Mouse (Mus musculus) heart, embryonic 13.5 days (tissue): Measurements from ENCODE around the gene Paox. TPM values are rescaled to one million over a fixed set of nuclear protein-coding genes. Genes with fewer than 3 reads are reported as not detected.

Experiments used
- ATAC-seq: fragments of 200-750 bp; cut with Nextera tagmentation; 2 replicates; pipeline ENCODE4 v1.8.0; 2017; ENCODE audit warnings: moderate TSS enrichment; ENCODE audit not compliant: insufficient number of reproducible peaks, low FRiP score, low TSS enrichment; ENCODE audit errors: extremely low read depth
- H3K27ac ChIP-seq: fragments of 300-500 bp; sonication (generic); replicated peaks from 2 replicates; pipeline ENCODE4 v1.5.1; 2015; ENCODE audit warnings: moderate library complexity, mild to moderate bottlenecking, inconsistent platforms
- H3K27me3 ChIP-seq: fragments of 300-500 bp; sonication (generic); replicated peaks from 2 replicates; pipeline ENCODE4 v1.6.1; 2015; ENCODE audit warnings: mild to moderate bottlenecking, inconsistent platforms
- H3K36me3 ChIP-seq: fragments of 300-500 bp; sonication (generic); 2 replicates; pipeline ENCODE4 v1.6.1; 2015; ENCODE audit warnings: mild to moderate bottlenecking, inconsistent platforms
- H3K4me1 ChIP-seq: fragments of 300-500 bp; sonication (generic); 2 replicates; pipeline ENCODE4 v1.6.1; 2015; ENCODE audit warnings: inconsistent platforms
- H3K4me2 ChIP-seq: fragments of 300-500 bp; sonication (generic); 2 replicates; pipeline ENCODE4 v1.6.1; 2015; ENCODE audit warnings: inconsistent platforms, mild to moderate bottlenecking, moderate library complexity
- H3K4me3 ChIP-seq: fragments of 300-500 bp; sonication (generic); 2 replicates; pipeline ENCODE4 v1.5.1; 2015; ENCODE audit warnings: moderate library complexity, mild to moderate bottlenecking, inconsistent platforms
- H3K9ac ChIP-seq: fragments of 300-500 bp; sonication (generic); 2 replicates; pipeline ENCODE4 v1.6.1; 2015; ENCODE audit warnings: inconsistent platforms, mild to moderate bottlenecking, moderate library complexity
- H3K9me3 ChIP-seq: fragments of 300-500 bp; sonication (generic); 2 replicates; pipeline ENCODE4 v1.6.1; 2016; ENCODE audit warnings: inconsistent platforms
- WGBS: fragments of 180-500 bp; shearing (Covaris S2); methylation state at CpG from one replicate; pipeline ENCODE4 v1.1.7; 2015; ENCODE audit warnings: mixed read lengths; 5-methylcytosine and 5-hydroxymethylcytosine counted together
- polyA plus RNA-seq: library from polyadenylated mRNA; unstranded; fragments of >200 nt; fragmentation: Nextera tagmentation; extraction: Ambion mirVana; gene quantifications from 2 replicates; pipeline ENCODE4 v1.2.1, GENCODE M21; 2015

The Paox gene
- polyA plus RNA-seq, 1 experiment from 2014 or later: 10.9 TPM

DNA sequence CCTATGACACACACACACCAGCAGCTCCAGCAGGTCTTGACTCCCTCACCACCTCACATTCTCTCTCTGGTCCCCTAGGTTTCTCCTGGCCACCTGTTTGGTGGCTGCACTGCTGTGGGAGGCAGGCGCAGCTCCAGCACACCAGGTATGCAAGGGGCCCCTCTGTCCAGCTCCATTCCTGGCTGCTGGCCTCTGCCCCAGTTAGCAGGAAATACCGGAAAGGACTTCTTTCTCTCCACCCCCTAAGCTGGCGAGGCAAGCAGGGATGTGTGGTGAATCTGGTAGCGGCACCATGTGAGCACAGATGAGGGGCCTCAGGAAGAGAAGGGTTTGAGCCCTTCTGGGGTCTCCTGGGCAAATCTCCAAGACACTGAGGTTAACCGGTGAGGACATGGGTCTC lies 20.6 kb upstream of the Paox start:
- ATAC-seq: no peak

DNA sequence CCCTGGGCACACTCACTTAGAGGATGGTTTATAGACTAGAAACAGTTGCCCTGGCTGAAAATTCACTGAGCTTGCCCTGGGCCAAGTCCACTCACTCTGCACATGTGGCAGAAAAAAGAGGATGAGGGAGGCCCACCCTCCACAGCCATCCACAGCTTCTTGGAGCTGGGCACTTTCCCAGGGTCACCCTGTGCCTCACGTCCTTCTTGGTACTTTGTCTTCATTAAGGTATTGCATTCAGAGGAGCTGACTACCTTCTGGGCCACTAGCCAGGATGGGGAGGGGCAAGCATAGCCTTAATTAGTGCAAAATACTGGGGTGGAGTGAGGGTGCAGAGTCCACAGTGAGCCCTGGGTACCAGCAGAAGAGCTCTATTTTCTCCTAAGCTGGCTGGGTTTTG lies 20.0 kb upstream of the Paox start:
- 35% methylated on average over 1 of the region's 1 CpGs for WGBS
- peaks cover 12% of the 10 kb centered on the region for H3K4me1 ChIP-seq
- H3K4me2 ChIP-seq: no peak overlapping the region
- H3K27me3 ChIP-seq: no peaks in the 10 kb centered on the region
- H3K27ac ChIP-seq: no peak overlapping the region
- no peak for ATAC-seq
- H3K36me3 ChIP-seq: peaks cover 33% of the 10 kb centered on the region
- H3K4me3 ChIP-seq: no peak overlapping the region
- no peaks in the 10 kb centered on the region for H3K9me3 ChIP-seq
- H3K9ac ChIP-seq: no peak overlapping the region

More for the DNA sequence above, 20.6 kb upstream of the Paox start:
- Histone ChIP-seq H3K9me3 (no peaks in the 10 kb centered on the region), H3K27ac (no peak overlapping the region), H3K36me3 (peaks cover 28% of the 10 kb centered on the region), H3K4me2 (peak overlapping the region; percentile 11; the same call in 1 of the 2 replicates), H3K27me3 (no peaks in the 10 kb centered on the region), H3K4me3 (no peak overlapping the region), H3K4me1 (peaks cover 12% of the 10 kb centered on the region), H3K9ac (peak overlapping the region; percentile 45; the same call in 1 of the 2 replicates)
- 36% methylated on average over 5 of the region's 5 CpGs for WGBS

DNA sequence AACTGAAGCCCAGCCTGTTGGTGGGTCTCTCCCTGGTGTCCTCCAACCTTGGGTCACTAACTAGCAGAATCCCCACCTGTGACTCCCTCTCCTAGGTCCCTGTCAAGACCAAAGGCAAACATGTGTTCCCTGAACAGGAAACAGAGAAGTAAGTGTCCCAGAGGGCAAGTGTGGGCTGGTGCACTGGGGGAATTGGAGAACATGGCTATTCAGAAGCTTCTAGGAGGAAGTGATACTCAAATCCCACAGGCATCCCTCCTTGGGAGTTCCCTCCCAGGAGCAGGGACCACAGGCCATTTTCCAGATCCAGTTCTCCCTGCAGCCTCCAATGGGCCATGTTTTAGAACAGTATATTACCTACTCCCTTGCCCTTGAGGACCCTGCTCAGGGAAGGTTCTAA lies 19.5 kb upstream of the Paox start:
- H3K9ac ChIP-seq: no peak overlapping the region
- no peak for ATAC-seq
- H3K4me1 ChIP-seq: peaks cover 16% of the 10 kb centered on the region
- H3K9me3 ChIP-seq: no peaks in the 10 kb centered on the region
- no peaks in the 10 kb centered on the region for H3K27me3 ChIP-seq
- no peak overlapping the region for H3K4me3 ChIP-seq
- no peak overlapping the region for H3K27ac ChIP-seq
- peaks cover 37% of the 10 kb centered on the region for H3K36me3 ChIP-seq
- no peak overlapping the region for H3K4me2 ChIP-seq

DNA sequence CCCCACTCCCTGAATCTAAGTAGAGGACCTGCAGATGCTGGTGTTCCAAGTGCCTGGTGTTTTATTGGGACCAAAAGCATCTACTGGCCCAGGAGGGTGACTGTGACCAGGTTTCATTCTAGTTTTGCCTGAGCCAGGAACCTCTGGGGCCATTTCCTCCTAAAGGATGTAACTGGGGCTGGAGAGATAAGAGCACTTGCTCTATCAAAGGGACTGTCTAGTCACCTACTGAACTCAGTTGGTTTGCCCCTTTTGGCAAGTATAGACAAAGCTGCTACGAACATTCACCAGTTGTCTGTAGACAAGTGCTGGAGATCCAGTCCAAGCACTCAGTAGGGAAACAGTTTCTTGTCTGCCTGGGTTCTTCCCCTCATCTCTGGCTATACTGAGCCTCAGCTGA lies 17.1 kb upstream of the Paox start:
- Histone ChIP-seq H3K4me1 (peaks cover 27% of the 10 kb centered on the region), H3K9me3 (no peaks in the 10 kb centered on the region), H3K27me3 (no peaks in the 10 kb centered on the region), H3K9ac (no peak overlapping the region), H3K27ac (no peak overlapping the region), H3K36me3 (peaks cover 37% of the 10 kb centered on the region), H3K4me3 (no peak overlapping the region), H3K4me2 (no peak overlapping the region)
- ATAC-seq: no peak
- WGBS: 59% methylated on average over 1 of the region's 1 CpGs

DNA sequence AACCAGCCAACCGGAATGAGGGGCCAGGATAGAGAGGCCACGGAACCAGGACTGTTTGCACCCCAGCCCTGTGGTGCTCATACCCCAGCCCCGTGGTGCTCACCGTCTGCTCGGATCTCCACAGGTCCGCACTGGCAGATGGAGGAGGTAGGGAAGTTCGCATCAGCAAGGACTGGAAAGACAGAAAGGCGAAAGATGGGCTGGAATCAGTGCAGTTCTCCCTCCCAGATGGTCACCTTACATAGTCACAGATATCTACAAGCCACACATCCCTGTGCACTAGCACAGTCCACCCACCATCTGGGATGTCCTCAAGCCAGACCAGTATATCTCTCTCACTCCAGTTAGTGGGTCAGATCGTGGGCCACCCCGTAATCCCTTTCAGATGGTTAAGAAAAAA lies 14.1 kb upstream of the Paox start:
- ATAC-seq: no peak
- Histone ChIP-seq H3K4me3 (peak overlapping the region; percentile 56), H3K4me2 (peak overlapping the region; percentile 75), H3K9ac (peak overlapping the region; percentile 87), H3K27ac (peak overlapping the region; percentile 78), H3K9me3 (no peaks in the 10 kb centered on the region), H3K27me3 (no peaks in the 10 kb centered on the region), H3K4me1 (peaks cover 14% of the 10 kb centered on the region), H3K36me3 (peaks cover 53% of the 10 kb centered on the region)
- WGBS: 72% methylated on average over 10 of the region's 10 CpGs

DNA sequence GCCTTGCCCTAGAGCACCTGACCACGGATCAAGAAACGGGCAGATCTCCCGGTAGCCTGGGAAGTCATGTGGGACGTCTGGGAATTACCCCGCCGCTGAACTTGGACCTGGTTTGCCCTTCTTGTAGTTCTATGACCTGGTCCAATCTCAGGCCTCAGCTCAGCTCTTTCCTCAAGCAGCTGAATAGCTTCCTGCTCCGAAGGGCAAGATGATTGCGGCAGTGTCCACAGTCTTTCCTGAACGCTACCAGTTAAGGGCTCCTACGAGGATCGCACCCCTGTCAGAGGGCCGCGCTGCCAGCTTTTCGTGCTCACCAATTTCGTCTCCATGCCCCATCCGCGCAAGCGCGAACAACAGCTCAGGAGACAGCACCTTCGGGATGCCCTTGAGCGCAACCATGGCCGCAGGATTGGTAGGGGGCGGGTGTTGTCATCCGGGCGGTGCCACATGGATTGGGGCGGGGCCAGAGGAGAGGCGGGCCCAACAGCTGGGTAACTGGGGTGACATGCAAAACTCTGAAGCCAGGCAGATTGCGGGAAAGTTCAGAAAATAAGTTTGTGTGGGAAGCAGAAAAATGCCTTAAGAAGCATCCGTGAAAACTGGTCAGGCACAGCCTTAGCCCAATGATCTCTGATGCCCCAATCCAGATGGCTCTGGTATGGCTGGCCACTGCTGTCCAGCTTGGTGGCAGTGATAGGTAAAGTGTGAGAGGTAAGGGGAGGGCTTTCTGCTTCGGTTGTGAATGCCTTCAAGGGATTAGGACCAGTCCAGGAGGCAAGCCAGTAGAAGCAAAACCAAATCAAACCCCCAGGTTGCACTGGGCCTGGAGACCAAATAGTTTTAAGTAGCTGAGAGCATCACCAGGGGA lies 13.4 kb upstream of the Paox start, which contains the start of gene Fuom:
TSS of gene Fuom (minus strand) at position 449 of the 868 bp plus-strand sequence.
- ATAC-seq: peak; percentile 75; the same call in 1 of the 2 replicates
- peak within 1 kb of the TSS; percentile 87 for H3K9ac ChIP-seq
- H3K27me3 ChIP-seq: no peaks in the 10 kb centered on the region
- H3K36me3 ChIP-seq: peaks cover 59% of the 10 kb centered on the region
- no peaks in the 10 kb centered on the region for H3K9me3 ChIP-seq
- H3K27ac ChIP-seq: peak within 1 kb of the TSS; percentile 78
- H3K4me1 ChIP-seq: peaks cover 14% of the 10 kb centered on the region
- WGBS: 1% methylated on average over 30 of the region's 30 CpGs
- H3K4me2 ChIP-seq: peak within 1 kb of the TSS; percentile 75
- peak within 1 kb of the TSS; percentile 56 for H3K4me3 ChIP-seq

DNA sequence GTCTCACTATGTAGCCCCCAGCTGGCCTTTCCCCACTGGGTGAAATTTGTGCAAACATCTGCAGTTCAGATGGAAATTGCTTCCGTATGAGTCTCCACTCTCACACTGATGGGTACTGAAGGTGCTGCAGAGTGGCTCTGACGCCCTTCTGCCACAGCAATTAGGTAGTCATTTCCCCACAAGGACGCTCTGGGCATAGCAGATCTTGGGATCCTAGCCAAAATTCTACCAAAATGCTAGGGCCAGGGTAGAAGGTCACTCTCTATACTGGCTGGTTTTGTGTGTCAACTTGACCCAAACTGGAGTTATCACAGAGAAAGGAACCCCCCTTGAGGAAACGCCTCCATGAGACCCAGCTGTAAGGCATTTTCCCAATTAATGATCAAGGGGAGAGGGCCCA lies 11.6 kb upstream of the Paox start:
- Histone ChIP-seq H3K27me3 (no peaks in the 10 kb centered on the region), H3K4me2 (no peak overlapping the region), H3K36me3 (peaks cover 59% of the 10 kb centered on the region), H3K4me3 (no peak overlapping the region), H3K9me3 (no peaks in the 10 kb centered on the region), H3K9ac (no peak overlapping the region), H3K27ac (no peak overlapping the region), H3K4me1 (peaks cover 14% of the 10 kb centered on the region)
- WGBS: 74% methylated on average over 4 of the region's 4 CpGs
- no peak for ATAC-seq

DNA sequence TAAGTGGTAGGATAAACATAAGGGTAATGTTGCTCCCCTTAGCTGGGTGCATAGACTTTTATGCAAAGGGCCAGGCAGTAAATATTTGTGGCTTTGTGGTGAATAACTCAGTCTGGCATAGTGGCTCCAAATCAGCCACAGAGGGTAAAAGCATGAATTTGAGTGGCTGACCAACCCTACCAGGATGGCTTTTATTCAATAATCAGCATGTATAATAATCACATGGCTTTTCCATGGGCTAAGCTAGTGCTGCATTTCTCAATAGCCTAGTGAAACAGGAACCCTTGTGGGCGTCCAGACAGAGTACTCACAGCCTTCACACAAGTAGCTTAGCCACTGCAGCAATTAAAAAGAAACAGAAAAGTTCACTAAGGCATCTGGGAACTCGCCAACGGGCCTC lies 3.7 kb upstream of the Paox start:
- Histone ChIP-seq H3K9me3 (no peaks in the 10 kb centered on the region), H3K36me3 (peaks cover 61% of the 10 kb centered on the region), H3K9ac (no peak overlapping the region), H3K4me2 (no peak overlapping the region), H3K4me1 (peaks cover 16% of the 10 kb centered on the region), H3K4me3 (no peak overlapping the region), H3K27me3 (no peaks in the 10 kb centered on the region), H3K27ac (no peak overlapping the region)
- ATAC-seq: no peak
- WGBS: 51% methylated on average over 3 of the region's 3 CpGs

DNA sequence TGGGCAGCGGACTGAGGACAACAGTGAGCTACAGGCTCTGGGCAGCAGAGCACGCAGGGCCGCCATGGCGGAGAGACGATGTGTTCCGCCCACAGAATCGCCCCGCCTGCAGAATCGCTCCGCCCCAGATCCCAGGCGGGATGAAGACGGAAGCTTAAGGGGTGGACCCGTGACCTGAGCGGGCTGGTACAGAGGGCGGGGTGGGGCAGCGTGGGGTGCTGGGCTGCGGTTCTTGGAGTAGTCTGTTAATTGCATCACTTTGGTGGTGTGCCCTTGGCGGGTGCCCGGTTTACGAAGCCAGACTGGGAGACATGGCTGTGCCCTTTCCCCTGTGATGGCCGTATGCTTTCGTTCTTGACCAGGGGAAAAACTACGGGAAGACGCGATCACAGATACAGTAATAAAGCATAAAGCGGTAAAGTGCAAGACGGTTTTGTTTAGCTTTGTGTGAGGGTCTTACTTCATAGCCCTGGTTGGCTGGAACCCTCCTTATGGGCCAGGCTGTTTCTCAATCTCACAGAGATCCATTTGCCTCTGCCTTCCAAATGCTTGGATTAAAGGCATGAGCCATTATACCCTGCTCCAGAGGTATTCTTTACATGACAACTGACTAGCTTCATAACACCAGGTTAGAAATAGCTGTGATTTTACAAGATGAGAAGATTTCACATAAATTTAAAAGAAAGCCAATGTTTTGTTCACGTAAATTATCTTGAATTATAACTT lies 893 bp downstream of the Paox start, which contains the start of gene Echs1:
TSS of gene Echs1 (minus strand) at position 148 of the 726 bp plus-strand sequence.
- Histone ChIP-seq H3K4me2 (peak within 1 kb of the TSS; percentile 95), H3K36me3 (peaks cover 16% of the 10 kb centered on the region), H3K27me3 (no peaks in the 10 kb centered on the region), H3K27ac (peak within 1 kb of the TSS; percentile 92), H3K4me1 (peaks cover 18% of the 10 kb centered on the region), H3K4me3 (peak within 1 kb of the TSS; percentile 81), H3K9ac (peak within 1 kb of the TSS; percentile 92), H3K9me3 (no peaks in the 10 kb centered on the region)
- peak; percentile 91 for ATAC-seq
- WGBS: 3% methylated on average over 28 of the region's 28 CpGs

DNA sequence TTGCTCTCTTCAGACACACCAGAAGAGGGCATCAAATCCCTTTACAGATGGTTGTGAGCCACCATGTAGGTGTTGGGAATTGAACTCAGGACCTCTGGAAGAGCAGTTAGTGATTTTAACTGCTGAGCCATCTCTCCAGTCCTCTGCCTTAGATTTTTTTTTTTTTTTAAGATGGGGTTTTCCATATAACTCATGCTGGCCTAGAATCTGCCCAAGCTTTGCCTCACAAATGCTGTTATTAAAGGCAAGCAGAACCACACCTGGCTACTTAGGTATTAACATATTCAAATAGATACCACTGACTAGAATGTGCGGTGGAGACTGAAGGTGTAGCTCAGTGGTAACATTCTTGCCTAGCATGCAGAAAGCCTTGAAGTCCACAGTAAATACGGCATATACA lies 4.9 kb downstream of the Paox start:
- Histone ChIP-seq H3K27ac (no peak overlapping the region), H3K4me2 (no peak overlapping the region), H3K4me1 (peaks cover 13% of the 10 kb centered on the region), H3K9ac (no peak overlapping the region), H3K36me3 (no peaks in the 10 kb centered on the region), H3K4me3 (no peak overlapping the region), H3K9me3 (no peaks in the 10 kb centered on the region), H3K27me3 (no peaks in the 10 kb centered on the region)
- 83% methylated on average over 2 of the region's 2 CpGs for WGBS
- ATAC-seq: no peak

DNA sequence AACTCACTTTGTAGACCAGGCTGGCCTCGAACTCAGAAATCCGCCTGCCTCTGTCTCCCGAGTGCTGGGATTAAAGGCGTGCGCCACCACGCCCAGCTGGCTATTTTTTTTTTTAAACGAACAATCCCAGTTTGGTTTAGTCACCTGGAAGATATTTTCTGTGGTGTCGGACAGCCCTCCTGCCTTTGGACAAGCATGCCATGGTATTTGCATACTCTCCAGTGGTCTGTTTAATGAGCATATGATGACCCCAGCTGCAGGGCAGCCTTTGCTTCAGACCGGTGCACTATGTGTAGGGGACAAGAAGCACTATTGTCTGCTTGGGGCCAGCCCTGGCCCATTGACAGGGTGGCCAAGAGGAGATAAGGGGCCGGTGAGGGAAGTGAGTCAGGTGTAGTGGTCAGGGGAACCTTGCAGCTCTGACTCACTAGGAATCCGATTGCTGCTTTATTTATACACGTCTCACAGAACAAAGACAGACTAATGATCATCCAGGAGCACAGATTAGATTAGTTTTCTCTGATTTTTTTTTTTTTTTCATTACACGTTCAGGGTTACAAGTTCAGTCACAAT lies 5.8 kb downstream of the Paox start:
- no peak for ATAC-seq
- 62% methylated on average over 13 of the region's 13 CpGs for WGBS
- H3K9me3 ChIP-seq: no peaks in the 10 kb centered on the region
- H3K27ac ChIP-seq: no peak overlapping the region
- H3K4me1 ChIP-seq: peaks cover 14% of the 10 kb centered on the region
- no peaks in the 10 kb centered on the region for H3K36me3 ChIP-seq
- no peak overlapping the region for H3K9ac ChIP-seq
- H3K4me3 ChIP-seq: no peak overlapping the region
- H3K27me3 ChIP-seq: no peaks in the 10 kb centered on the region
- no peak overlapping the region for H3K4me2 ChIP-seq
